Mouse (Mus musculus) heart, adult 9 months (tissue): ENCODE measurements at regions not wholly inside any gene's neighbourhood (a gene's known extent, or its start where the extent isn't known, plus 50 kb on each side); places are given as distances from the start of the nearest gene placed in this dataset.
"Not testable (repeated sequence)": the region's sequence is repeated elsewhere in the genome, so short reads cannot be mapped to it uniquely, and the experiment has no call there.

Experiments
- DNase-seq, 2 experiments: peaks; one replicate each; pipeline ENCODE4 v3.0.0; 2022; ENCODE audit warnings: low spot score in 2 of 2

DNA sequence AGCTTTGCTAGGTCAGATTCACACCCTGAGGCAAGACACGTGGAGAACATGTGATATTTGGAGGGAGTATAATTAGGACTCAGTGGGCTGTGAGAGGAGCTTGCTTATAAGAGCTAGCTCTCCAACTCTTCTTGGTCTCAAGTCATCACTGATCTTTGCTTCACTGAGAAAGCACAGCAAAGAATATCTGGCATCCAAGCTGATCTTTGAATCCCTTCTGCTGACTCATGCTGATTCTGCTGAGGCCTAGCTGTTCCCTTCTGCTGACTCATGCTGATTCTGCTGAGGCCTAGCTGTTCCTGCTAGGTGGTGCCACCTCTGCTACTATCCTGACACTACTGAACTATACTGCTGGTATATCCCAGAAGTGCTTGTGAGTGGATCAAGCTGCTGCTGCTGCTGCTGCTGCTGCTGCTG is 639.0 kb upstream of the Slc8a1 start:
- no peak for DNase-seq

DNA sequence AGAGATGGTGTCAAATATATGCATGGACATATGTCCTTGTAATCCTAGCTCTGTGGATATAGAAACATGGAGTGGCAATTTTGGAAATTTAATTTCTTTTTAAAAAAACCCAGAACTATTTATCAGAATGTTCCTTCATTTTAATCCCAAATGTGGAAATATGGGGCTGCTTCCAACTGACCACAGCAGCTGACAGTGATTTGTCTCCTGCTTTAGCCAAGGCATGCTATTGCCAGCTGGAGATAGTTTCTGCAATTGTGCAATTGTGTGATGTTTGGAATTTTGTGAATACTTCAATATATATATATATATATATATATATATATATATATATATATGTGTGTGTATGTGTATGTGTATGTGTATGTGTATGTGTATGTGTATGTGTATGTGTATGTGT is 629.7 kb upstream of the Slc8a1 start:
- DNase-seq, result no peak

DNA sequence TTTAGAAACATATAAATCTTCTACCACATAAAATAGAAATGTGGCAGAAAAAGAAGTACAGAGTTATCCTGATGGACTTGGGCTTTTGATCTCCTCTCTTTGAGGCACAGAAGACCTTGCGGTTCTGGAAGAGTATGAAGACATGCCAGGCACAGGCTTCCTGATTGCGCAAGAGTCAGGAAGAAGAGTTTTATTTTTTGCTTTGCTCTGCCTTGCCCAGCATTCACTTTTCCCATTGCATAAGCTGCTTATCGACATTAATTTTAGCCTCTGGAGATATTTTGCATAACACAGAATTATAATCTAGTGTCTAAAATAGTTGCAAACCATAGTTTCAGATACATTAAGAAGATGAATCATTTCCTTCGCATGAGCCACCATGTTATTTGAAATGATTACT is 627.8 kb upstream of the Slc8a1 start:
- DNase-seq, result no peak

DNA sequence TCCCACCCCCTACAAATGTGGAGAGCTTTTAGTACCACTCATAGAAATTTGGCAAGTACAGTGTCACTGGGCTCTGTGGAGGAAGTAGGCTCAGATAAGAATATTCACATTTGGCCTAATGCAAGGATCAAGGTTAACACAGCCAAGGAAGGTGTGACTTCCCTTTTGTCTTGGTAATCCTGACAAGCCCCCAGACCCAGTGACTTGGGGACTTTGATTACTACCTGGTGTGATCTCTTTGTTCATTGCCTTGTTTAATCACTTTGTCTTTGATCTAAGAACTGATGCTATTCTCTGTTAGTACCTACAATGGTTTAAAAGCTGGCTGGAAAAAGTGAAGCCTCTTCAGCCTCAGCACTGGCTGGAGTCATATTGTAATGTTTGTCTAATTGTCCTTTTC is 610.5 kb upstream of the Slc8a1 start:
- no peak for DNase-seq

DNA sequence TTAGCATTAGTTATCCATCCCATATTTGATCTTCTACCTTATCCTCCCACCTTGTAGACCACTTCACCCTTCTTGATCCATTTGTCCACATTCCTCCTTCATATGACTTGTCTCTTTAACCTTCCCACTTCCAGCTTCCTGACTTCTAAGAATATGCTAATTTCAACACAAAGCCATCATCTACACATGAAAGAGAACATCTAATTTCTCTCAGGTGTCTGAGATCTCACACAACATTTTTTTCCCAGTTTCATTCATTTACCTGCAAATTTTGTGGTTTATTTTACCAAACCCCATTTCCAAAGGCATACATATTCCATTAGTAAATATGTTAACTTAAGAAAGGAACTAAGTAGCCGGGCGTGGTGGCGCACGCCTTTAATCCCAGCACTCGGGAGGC is 593.3 kb upstream of the Slc8a1 start:
- DNase-seq, result no peak

DNA sequence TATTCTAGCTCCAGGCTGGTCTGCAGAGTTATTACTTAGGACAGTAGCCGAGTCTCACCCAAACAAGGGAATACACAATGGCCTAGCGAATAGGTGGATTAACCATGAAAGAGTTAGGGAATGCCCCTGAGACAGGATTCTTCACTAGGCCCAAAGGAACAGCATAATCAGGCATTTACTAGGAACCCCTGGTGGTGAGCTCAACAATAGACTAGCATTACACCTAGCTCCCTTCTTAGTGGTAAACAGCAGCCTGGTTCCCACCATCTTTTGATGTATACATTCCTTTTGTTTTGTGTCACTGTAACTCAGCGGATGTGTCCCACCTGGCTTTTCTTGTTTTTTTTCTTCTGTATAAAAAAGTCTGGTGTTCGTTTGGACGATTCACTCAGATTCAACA is 574.0 kb upstream of the Slc8a1 start:
- no peak for DNase-seq

DNA sequence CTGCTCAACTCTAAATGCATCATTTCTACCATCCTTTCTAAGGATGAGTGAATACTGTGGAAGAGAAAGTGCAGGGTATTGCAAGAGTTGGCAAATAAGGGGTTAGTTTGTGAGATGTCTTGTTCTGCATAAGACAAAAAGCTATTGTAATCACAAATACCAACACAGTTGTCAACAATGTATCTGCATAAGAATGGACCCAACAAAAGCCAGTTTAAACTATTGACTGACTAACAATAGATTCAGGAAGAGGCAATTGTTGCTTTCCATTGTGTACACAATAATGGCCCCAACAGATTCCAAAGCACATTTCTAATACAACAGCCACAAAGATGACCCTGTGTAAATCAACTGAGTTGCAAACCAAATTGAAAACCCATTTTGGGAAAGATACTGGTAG is 568.2 kb upstream of the Slc8a1 start:
- DNase-seq, result no peak

DNA sequence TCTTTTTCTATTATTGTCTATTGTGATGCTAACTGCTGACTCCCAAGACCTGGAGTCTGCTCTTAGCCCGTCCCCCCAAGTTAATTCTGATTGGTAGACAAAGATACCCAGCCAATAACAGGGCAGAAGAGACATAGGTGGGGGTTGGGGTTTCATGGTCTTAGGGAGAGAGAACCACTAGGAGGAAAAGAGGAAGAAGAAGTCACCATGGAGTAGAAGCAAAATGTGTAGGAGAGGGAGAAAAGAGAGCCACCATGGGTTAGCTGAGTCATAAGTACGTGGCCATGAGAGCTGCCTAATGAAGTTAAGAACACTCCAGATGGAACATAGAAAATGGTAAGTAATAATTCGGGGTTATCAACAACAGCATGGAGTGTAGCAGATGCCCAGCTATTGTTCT is 539.6 kb upstream of the Slc8a1 start:
- no peak for DNase-seq

DNA sequence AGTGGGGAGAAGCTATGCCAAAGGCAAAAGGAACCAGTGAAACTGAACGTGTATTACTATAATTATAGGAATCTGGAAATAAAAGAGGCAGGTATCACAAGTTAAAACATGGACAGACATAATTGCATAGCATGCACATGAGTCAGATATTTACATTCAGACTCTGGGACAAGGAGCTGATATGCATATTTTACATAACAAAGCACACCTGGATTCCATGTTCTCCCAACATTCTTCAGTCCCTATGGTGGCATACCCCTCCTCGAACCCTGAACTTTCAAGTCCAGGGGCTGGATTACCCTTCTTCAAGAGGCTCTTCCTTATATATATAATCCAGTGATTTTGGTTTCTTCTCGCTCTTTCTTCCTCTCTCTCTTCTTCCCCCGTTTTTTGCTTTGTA is 535.8 kb upstream of the Slc8a1 start:
- DNase-seq, result no peak

DNA sequence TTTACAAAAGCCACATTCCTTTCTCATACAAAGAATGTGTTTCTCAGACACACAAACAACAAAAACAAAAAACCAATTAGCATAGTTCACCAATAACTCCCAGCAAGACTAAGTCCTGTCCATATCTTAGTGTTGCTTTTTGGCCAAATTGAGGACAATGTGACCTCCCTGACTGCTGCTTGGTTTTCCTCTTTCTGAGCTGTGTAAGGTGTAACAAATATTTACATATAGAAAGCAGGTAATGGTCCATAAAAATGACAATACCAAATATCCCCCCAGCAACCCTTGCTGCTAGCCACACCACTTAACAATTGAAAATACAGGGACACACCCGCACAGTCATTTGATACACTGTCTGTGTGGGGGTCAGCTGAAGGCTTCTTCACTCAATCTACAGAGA is 534.7 kb upstream of the Slc8a1 start:
- DNase-seq, result no peak

DNA sequence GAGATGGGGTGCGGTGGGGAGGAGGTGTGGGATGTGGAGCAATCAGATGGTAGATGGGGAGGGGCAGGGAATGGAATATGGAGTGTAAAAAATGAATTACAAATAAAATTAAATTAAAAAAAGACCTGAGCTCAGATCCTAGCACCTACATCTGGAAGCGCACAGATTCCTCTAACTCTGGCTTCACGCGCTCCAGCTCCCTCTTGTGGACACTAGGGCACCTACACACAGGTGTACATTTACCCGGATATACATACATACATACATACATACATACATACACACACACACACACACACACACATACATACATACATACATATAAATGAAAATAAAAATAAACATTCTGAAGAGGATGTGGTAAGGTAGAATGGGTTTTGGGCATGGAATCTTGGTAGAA is 528.7 kb upstream of the Slc8a1 start:
- not testable (repeated sequence) for DNase-seq

DNA sequence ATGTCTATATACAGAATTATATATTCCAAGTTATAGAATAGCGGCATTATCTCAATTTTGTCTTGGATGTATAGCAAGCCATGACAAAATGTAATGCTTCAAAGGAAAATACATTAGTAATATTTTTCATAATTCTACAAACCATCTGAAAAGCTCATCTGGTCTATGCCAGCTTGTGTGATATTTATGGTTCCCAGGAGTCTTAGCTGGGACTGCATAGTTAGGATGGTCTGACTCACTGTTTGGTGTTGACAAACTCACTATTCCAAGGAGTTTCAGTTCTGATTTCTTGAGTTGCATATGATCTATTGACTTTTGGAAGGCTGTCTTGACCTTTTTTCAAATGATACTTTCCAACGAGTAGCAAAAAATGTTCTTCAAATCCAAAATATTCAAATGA is 514.2 kb upstream of the Slc8a1 start:
- no peak for DNase-seq

DNA sequence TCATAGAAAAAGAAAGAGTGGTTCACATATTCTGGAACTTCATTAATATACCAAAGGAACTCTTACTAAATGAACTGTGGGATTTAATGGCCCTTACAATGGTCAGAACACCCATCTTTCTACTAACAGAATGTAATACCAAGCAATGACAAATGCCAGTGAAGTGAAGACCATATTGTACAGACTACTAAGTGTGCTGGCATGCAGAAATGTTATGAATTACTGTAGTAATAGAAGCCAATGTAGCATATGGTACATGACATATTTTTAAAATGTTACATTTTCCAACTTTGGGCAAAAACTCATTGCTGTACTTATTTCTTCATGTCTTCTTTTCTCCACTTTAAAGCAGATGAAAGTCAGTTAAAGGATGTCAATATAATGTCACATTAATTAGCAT is 513.7 kb upstream of the Slc8a1 start:
- DNase-seq, result no peak

DNA sequence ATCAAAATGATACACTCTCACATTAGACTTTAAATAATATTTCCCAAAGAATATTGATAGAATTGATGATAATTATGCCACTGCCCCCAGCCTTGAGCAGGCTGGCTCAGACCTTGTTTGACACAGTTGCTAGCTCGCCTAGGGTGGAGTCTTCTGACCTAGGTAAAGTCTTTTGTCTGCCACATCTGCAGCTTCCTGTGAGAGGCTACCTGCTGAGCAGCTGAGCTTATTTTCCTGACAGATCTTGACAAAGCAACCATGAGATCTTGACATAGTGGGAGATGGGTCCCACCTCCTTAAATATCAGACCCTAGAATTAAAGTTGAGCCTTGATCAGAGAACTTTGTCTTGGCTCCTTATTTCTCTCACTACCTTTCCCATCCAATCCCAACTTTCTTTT is 500.2 kb upstream of the Slc8a1 start:
- no peak for DNase-seq

DNA sequence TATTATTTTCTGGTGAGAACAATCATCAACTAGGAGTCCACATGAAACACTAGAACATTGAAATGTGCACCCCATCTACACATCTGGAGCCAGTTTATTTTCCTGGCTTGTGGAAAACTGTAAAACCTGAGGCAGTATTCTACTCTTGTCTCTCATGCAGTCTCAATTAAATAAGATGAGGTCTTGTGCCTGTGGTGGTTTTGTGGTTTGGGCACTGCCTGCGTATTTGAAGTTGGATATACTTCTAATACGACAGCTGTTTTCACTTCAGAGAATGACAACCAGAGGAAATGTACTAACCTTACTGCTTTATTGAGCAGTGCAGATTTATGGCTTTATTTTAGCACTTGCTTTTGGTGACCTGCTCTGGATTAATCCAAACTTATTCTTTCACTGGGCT is 499.3 kb upstream of the Slc8a1 start:
- no peak for DNase-seq

DNA sequence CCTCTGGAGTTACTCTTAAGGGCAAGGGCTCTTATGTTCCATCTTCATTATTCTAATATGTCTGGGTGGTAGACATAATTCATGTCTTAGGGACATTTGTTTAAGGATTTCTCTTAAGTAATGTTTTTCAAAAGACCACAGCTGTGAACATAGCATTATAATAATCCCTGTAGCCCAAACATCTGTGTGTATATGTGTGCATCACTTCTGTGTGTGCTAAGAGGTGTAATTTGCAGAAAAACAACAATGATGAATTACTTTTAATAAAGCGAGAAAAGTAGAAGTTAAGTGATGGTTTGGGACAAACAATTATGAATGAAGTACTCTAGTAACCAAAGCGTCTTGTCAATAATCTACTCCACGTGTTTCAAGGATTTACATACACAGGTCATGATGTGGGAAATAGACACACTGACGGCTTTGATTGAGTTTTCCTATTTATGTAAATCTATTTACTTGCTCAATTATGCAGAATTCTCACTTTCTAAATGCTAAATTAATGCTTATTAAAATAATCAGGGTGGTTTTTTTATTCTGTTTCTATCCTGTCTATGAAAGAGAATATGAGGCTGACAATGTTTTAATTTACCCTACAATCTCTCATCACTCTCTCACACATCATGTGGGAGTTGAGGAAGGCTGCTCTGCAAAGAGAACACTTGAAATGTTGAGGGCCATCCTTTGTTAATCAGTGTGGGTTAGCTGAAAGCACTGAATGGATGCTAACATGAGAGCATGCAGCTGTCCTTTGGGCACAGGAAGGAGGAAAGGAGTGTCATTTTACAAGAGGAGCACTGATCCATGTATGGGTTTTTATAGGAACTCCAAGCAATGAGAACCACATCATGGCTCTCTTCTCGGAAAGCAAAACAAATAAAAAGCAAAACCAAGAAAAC is 477.8 kb upstream of the Slc8a1 start:
- no peak for DNase-seq

DNA sequence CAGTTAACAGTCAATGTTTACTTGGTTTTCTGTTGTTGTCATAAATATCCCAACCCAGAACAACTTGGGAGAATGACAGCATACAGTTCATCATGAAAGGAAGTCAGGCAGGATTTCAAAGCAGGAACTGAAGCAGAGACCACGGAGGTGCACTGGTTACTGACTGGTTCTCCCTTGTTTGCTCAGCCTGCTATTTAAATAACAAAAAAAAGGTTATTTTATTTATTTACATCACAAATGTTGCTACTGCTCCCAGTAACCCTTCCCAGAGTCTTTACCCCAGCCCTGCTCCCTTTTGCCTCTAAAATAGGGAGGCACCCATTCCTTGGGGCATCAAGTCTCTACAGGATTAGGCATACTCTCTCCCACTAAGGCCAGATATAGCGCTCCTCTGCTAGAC is 461.8 kb upstream of the Slc8a1 start:
- no peak for DNase-seq

DNA sequence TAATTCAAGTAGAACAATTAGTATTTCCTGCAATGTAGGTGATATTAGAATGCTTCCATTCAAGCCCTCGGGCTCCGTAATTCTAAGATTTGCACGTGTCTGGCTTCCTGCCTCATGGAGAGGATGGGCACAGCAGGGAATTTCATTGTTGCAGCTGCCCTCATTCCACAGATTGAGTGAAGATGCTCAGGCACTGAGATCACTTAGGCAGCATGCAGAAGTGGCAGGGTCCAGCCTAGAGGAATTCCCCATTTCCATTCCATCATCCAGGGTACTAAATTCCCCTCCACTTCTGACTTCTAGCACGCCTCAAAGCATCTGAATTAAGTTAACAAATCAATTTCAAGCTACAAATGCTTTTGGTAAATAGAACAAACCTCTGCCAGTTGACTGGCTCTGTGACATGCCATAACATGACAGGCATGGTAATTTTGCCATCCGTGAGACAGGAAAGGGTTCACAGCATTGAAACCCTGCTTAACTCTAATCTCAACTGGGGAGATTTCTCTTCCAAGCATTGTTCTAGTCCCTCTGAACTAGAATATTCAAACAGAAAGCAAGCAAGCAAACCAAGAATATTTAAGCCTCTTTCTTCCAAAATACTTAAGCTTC is 461.0 kb upstream of the Slc8a1 start:
- no peak for DNase-seq

DNA sequence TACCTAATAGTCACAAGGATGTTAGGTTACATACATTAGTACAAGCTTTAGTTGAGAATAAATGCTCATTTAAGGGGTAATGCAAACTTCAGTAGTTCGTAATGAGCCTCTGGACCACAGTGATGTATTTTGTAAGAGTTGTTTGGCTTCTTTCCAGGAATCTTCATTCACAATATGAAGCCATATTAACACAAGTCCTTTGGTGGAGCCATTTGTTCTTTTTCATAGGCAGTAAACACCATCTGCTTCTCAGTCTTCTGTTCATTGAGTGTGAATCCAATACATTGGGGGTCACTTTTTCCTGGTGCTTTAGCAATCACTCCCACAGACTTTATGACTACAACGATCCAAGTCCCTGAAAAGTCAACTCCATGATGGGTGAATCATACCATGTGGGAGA is 446.1 kb upstream of the Slc8a1 start:
- DNase-seq, result no peak

DNA sequence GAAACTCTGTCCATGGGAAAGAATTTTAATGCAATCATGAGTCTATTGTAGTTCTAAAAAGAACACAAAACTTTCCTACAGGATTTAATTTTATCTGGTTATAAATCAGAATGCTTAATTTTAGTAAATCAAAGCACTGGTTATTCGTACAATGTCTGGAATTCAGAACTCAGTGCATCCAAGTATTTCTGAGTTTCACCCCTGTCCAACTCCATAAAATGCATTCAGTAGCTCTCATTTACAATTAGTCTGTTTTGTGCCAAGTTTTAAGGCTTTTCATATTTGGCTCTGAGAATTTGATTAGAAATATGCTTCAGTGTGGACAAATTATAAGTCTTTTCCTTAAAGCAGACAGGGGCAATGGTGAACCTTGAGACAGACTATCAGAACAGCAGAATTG is 433.0 kb upstream of the Slc8a1 start:
- DNase-seq, result no peak

DNA sequence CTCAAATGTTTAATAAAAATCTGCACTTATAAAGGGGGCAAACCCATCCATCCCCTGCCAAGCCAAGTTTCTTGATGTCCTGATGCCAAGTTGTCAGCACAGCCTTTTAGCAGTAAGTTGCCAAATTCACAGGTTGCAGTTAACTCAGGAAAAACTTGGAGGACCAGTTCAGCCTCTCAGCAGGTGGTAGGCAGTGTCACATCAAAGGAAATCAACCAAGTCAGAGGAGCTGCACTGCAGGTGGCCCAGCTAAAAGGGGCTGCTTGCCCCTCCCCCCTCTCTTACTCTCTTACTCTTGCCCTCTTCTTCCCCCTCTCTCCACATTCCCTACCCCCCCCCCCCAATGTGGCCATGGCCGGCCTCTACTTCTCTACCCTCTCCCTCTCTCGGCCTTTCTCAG is 415.3 kb upstream of the Slc8a1 start:
- no peak for DNase-seq

DNA sequence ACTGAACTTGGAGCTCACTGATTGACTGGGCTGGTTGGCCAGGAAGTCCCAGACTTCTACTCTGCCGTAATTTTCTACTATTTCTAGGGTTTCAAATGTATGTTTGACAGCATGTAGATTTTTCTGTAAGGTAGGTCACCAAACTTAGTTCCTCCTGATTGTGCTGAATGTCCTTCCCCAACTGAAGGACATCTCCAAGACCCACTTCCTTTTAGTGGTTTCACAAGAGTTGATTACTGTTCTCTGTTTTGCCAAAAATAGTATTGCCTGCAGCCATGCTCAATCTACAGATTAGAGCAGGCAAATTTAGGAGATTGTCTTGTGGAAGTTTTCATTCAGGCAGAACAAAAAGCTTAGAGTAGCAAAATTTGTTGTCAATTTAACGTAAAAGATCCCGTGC is 396.7 kb upstream of the Slc8a1 start:
- no peak for DNase-seq

DNA sequence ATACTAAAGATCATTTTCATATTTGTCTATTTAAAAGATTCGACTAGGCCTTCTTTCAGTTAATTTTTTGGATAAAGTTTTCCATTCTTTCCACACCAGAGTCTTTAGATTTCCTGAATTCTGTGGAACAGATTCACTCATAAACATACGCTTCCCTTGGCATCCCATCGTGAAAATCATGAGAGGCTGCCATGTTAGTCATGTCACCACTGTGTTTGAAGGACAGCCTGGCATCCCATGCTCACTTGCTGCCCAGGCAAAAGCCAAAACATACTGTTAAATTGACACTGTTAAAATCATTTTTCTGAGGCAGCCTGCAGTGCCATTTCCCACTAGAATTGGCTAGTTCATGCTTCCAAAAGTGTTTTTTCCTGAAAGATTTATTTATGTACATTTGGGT is 394.8 kb upstream of the Slc8a1 start:
- no peak for DNase-seq

DNA sequence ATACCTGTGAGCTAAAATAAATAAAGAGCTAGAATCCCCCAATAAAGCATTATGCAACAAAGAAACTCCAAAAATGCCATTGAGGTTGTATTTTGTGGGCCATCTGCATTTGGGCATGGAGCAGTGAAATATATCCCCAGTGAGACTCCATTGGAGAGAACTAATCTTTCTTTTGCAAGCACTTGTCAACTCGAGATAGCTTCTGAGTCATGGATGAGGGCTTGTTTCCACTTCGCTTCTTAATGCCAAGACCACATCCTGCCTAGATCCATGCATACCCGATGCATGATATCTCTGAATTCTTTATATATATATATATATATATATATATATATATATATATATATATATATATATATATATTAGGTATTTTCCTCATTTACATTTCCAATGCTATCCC is 349.0 kb upstream of the Slc8a1 start:
- DNase-seq, result no peak
